Mouse (Mus musculus): Measurements from ENCODE around the gene Gm3327. TPM values are rescaled to one million over a fixed set of nuclear protein-coding genes. Genes with fewer than 3 reads are reported as not detected.
"Not testable (repeated sequence)": the region's sequence is repeated elsewhere in the genome, so short reads cannot be mapped to it uniquely, and the experiment has no call there.

Gene Gm3327
- polyA plus RNA-seq (2017; shearing (Covaris generic)), result not detected

DNA sequence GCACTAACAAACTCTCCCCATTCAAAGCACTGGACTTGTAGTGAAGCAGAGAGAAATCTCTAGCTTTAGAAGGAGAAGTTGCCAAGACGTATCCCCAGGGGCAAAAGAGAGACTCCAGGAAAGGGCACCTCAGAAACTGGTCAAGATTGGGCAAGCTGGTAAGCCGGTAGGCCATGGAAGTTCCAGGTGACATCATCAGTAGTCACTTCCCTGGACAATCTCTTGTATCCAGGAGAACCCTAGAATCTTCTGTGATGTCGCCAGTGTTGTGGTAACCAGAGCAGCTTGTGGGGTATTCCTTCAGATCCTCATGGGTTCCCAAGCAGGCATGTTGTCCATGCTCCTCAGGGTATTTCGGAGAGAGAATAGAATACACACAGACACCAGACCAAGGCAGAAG, at the start of gene Gm3327:
TSS of gene Gm3327 (plus strand) at position 301 of the 400 bp plus-strand sequence.
- ATAC-seq, result not testable (repeated sequence)

DNA sequence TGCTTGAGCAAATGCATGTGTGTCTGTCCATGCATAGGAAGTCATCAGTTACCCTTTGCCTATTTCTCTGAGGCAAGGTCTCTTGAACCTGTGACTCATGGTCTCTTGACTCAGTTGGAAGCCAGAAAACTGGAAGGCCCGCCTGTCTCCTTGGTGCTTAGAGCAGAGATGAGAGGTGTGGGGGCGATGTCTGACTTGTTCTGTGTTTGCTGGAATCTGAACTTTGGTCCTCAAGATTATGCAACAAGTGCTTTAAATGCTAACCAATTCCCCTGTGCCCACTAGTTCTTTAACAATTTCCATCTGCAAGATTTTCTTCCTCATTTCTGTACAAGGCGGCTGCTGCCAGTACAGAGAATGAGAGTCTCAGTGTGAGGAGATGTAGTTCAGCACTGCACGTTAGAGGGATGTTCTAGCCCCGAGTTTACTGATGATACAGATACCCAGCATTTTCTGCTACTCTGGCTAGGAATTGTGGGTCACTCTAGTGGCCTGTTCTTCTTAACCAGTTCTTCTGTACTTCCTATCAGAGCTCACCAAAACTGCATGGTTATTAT, 45.8 kb upstream of the Gm3327 start:
- ATAC-seq, result not testable (repeated sequence)

DNA sequence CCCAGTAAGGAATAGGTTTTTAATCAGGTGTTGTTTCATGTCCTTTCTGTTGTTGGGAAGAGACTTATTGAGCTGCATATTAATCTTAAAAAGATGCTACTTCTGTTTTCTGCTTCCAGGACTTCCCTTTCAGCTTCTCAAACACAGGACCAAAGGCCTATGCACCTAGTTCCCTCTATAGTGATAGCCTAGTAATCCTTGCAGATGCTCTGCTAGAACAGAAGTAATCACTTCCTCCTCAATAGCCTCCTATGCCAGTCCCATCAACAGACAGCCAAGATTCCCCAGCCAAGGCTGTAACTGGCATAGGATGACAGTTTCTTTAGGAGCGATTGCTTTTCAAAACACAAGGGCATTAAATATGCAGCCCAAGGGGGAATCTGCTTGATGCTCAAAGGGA, 37.1 kb upstream of the Gm3327 start:
- not testable (repeated sequence) for ATAC-seq

DNA sequence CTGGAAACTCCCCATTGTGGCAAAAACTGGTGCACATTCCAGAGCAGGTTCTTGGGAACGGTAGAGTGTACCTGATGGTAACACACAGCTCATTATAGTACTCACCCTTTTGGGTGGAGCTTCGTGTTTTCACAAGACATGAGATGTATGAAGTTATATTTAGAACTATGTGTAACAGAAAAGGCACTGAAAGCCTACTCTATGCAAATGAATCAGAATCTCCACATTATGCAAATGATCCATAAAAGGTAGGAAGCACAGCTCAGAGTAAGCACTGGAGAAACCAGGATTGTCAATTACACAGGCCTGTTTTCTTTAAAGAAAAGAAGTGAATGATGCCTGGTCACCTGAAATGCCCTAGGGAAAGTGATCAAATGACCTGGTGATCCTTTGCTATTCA, 36.1 kb upstream of the Gm3327 start:
- ATAC-seq, result not testable (repeated sequence)

DNA sequence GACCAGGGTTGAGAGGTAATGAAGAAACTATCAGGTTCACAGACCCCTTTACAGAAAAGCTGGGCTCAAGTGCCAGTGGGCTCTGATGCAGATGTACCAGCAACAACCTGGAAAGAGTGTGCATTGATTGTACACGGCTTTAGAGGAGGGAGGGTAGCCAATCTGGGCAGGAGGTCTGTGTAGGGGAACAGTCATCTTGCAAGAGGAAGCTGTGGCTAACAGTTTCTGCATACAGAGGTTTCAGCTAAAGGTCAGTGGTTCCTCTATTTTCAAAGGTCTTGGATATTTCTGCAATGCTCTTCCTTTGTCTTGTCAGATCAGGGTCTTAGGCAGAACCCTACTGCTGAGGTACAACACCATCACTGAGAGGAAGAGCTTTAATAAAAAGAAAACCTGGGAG, 32.1 kb upstream of the Gm3327 start:
- ATAC-seq, result not testable (repeated sequence)

DNA sequence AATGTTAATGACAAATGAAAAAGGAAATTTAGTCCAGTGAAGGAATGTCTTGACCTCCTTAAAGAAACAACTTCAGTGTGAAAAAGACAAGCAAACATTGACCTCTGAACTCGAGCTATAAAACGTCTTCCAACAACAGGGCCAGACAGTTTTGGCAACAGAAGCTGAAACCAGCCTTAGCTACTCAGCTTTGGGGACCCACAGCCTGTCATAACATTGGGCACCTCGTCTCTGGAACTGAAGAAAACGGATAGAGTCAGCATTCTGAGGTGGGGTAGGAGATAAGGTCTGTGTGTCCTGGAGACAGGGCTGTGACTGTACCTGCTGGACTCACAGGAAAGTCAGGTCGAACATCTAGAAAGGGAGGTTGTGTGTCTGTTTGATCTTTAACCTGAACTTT, 29.2 kb upstream of the Gm3327 start:
- ATAC-seq, result not testable (repeated sequence)

DNA sequence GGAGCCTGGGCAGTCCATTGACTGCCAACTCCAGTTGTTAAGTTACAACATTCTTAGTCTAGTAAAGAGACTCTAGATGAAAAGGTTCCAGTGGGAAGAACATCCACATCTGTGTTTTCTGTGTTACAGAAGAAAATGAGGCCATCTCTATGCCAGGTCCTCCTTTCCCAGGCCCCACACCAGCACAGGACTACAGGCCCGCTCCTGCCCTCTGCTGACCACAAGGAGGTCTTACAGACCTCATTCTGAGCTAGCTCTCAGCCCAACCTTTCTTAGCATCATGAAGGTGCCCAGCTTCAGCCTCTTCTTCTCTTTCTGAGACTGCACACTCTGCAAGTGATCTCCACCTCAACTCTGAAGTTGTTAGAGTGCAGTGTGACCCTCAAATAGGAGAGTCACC, 23.6 kb upstream of the Gm3327 start:
- ATAC-seq, result not testable (repeated sequence)

DNA sequence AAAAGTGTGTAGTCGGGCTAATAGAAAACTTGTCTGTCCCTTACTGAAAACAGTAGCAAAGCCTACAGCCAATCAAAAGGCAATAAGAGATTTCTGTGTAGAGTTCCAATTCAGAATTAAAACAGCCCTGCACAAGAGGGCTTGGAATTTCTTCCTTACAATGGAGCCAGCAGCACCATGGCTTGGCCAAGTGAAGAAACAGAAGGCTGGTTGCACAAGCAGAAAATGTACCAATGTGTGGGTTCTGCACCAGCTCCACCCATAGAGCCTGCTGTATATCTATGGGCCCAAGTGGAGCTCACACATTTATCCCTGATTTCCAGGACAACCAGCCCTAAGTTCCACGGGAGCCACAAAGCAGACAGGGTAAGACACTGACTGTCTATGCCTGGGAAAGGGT, 21.3 kb upstream of the Gm3327 start, which contains the start of gene Ear2:
TSS of gene Ear2 (plus strand) at position 301 of the 400 bp plus-strand sequence.
- ATAC-seq, result not testable (repeated sequence)

DNA sequence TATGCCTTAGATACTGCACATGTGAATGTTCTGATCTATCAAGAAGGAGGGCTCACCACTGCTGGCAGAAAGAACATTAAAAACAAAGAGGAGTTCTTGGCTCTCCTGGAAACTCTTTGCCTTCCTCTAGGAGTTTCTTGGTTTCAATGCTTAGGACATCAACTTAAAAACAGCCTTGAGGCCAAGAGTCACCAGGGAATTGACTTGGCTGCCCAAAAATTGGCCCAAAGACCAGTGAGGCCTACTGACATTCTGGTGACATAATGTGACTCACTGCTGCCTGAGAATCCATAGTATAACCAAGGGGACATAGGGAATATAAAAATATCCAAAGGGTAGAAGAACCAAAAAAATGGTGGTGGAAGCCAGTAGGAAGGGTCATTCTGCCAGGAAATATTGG, 12.7 kb upstream of the Gm3327 start:
- ATAC-seq, result no peak

Other genes starting within 250 kb of the Gm3327 start
- not detected for gene Ear1, start 248.3 kb upstream of the Gm3327 start, polyA plus RNA-seq (2017; shearing (Covaris generic))
- not detected for gene Ear10, start 200.3 kb upstream of the Gm3327 start, polyA plus RNA-seq (2017; shearing (Covaris generic))
- not detected for gene Gm8113, start 198.5 kb upstream of the Gm3327 start, polyA plus RNA-seq (2017; shearing (Covaris generic))
- not detected for gene Ang5, start 166.8 kb upstream of the Gm3327 start, polyA plus RNA-seq (2017; shearing (Covaris generic))
- gene Ang6, start 121.6 kb upstream of the Gm3327 start, polyA plus RNA-seq (2017; shearing (Covaris generic)), result not detected
- gene Ear2, start 21.2 kb upstream of the Gm3327 start, polyA plus RNA-seq (2017; shearing (Covaris generic)), result under 1 TPM in 1 of 3 experiments, not detected in 2; 0.85 TPM
- not detected for gene Gm8212, start 73.8 kb downstream of the Gm3327 start, polyA plus RNA-seq (2017; shearing (Covaris generic))
- not detected for gene 4930503E14Rik, start 89.4 kb downstream of the Gm3327 start, polyA plus RNA-seq (2017; shearing (Covaris generic))
- gene Gm8220, start 161.7 kb downstream of the Gm3327 start, polyA plus RNA-seq (2017; shearing (Covaris generic)), result not detected
- gene Gm5930, start 214.7 kb downstream of the Gm3327 start, polyA plus RNA-seq (2017; shearing (Covaris generic)), result not detected
- not detected for gene Gm8229, start 241.5 kb downstream of the Gm3327 start, polyA plus RNA-seq (2017; shearing (Covaris generic))

Data from inflammation-experienced regulatory T-cells, adult 6 months (primary cell).